ENCODE assay signal across 8 mouse cellular contexts in genomic region chr13:58066496-58067389, GRCm38 (mm10). TPM values are rescaled to one million over a fixed set of nuclear protein-coding genes. Genes with fewer than 3 reads are reported as not detected.
DNase-seq lines count a peak whose midpoint lies in the region.

No protein-coding gene starts in this region.

- H3K9me3 ChIP-seq in megakaryocyte, embryonic 14.5 days: no peaks in the 10 kb centered on the region

- H3K36me3 ChIP-seq in megakaryocyte, embryonic 14.5 days (replicated peaks; ENCODE audit: low read length): no peaks in the 10 kb centered on the region

- intact Hi-C loops in heart, postnatal 25 days (cut with DNase I): loop anchor here (2.0 kb wide), 1 partner anchor 34 kb away; no protein-coding TSS in a partner anchor

- DNase-seq in gastrocnemius, adult 18-20 months (ENCODE audit: low spot score): peak; percentile 15
- no peak for DNase-seq in gastrocnemius, postnatal 10 days
- DNase-seq in c-Kit-positive CD71-negative TER-119-negative erythroid progenitor cells, embryonic 14.5 days (ENCODE audit: low read depth): peak; percentile 30
- DNase-seq in heart, postnatal 25 days (ENCODE audit: low spot score): peak; percentile 29
- peak; percentile 69 to 82 for DNase-seq in kidney, postnatal 4 days
- no peak for DNase-seq in layer of hippocampus, postnatal 36 days
- DNase-seq in cerebellum, adult 11 months: no peak

- H3K4me3 ChIP-seq in megakaryocyte, embryonic 14.5 days (replicated peaks): peak overlapping the region; percentile 87

- H3K4me1 ChIP-seq in megakaryocyte, embryonic 14.5 days: peaks cover 22% of the 10 kb centered on the region

- peaks cover 54% of the 10 kb centered on the region for H3K27me3 ChIP-seq in megakaryocyte, embryonic 14.5 days (replicated peaks)

RNA-seq across cellular contexts. Expression of gene Klhl3, which starts 46.6 kb away (rescaled TPM):
- under 1 TPM; 0.26 to 0.78 TPM for total RNA-seq in gastrocnemius, adult 18-20 months (2021)
- 1 to 10 TPM; 1.4 TPM for total RNA-seq in gastrocnemius, postnatal 10 days (2021)
- 1 to 10 TPM; 2.6 TPM for total RNA-seq in heart, postnatal 25 days (2021)
- polyA plus RNA-seq in megakaryocyte, embryonic 14.5 days (2012; ENCODE audit: insufficient read depth, low replicate concordance): not detected in 2 replicates
- 10 to 100 TPM; 50.4 to 52.7 TPM for total RNA-seq in layer of hippocampus, postnatal 36 days (2021)

Comparison
In these comparisons a context has a peak if more than half of its experiments do, and no peak if none do; other contexts are left out.
1. DNase-seq: peak in gastrocnemius, adult 18-20 months (single experiment), c-Kit-positive CD71-negative TER-119-negative erythroid progenitor cells, embryonic 14.5 days (single experiment), heart, postnatal 25 days (single experiment) and kidney, postnatal 4 days (2 of 2); none in gastrocnemius, postnatal 10 days (single experiment), layer of hippocampus, postnatal 36 days (0 of 2) and cerebellum, adult 11 months (single experiment).
2. RNA of gene Klhl3, which starts 46.6 kb away (total RNA-seq): 50.4 to 52.7 TPM in layer of hippocampus, postnatal 36 days; 2.6 TPM in heart, postnatal 25 days, 1.4 TPM in gastrocnemius, postnatal 10 days and 0.26 to 0.78 TPM in gastrocnemius, adult 18-20 months; every median in the first group is over 10 times any median in the second.